Mouse (Mus musculus) lung, adult 2 months (tissue): Measurements from ENCODE around the gene Alg12.

Experiments used
- CTCF ChIP-seq: fragments of 200-500 bp; IDR thresholded peaks from 2 replicates; pipeline ENCODE4 v1.5.1; 2011; ENCODE audit warnings: mild to moderate bottlenecking, low read length, control low read depth; ENCODE audit not compliant: insufficient read depth
- POLR2A ChIP-seq: fragments of 200-500 bp; IDR thresholded peaks from 2 replicates; pipeline ENCODE4 v1.6.1; 2011; ENCODE audit warnings: low read depth, mild to moderate bottlenecking, control low read depth, low read length, borderline replicate concordance; ENCODE audit errors: extremely low read depth

- TF ChIP-seq CTCF (no peak), POLR2A (no peak)
These were observed 24.5 kb upstream of the Alg12 start for GRCm38 (mm10) chr15:88843486-88844097.
